Mouse (Mus musculus) right cerebral cortex, postnatal 4 days (tissue): ENCODE results near the gene Ppp1r1a.

ENCODE experiments used
- DNase-seq: peaks from one replicate; pipeline ENCODE4 v3.0.0-alpha.2; 2022

Gene Ppp1r1a

DNA sequence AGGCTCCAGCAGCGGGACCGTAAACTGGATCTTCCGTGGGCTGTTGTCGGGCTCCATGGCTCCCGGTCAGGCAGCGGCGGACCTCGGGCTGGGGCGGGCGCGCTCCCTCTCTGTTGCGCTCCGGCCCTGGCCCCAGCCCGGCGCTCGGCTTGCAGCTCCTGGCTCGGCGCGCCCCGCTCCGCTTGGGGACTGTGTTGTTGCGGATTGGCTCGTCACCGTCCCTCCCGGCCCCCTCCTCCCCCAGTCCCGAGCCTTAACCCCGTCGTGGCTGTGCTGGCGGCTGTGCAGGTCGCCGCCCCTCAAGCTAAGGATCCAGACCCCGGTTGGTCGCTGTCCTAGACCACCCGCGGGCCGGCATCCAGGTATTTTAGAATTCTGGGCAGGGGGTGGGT lies at the start of gene Ppp1r1a:
Ppp1r1a (minus strand) TSS at position 182 of the 392 bp plus-strand sequence.
- peak; percentile 84 for DNase-seq

DNA sequence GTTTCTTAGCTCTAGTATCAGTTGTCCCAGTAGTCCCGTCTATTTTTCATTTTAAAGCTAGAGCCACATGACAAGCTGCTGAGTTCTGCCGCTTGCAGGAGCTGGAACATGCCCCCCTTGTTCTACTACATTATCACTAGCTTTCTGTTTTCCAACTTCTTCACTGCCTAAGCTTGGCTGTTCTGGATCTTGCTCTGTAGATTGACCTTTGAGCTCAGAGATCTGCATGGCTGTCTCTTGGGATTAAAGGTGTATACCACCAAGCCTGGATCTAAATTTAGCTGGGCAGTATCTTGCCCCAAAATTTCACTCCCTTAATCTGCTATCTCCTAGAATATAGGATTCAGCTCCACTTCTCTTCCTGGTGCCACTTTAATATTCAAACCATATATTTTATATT lies 48.1 kb upstream of the Ppp1r1a start:
- no peak for DNase-seq

DNA sequence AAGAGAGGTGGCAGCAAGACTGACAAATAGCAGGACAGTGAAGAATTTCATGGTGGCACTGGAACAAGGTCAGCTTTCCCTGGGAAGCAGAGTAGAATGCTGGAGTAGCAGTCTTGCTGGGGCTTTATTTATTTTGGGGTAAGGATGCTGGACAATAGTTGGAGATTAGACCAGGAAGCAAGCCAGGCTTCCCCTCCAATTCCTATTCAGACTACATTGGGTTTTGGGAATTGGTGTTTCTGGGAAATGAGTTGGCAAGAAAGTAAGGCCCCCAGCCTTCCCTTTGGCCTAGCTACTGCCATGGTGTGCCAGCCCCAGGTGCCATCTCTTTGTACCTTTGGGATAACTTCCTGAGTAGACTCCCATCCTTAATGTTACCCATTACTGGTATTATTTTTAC lies 27.2 kb upstream of the Ppp1r1a start, which contains the start of gene Glycam1:
Glycam1 (minus strand) TSS at position 101 of the 400 bp plus-strand sequence.
- no peak for DNase-seq

DNA sequence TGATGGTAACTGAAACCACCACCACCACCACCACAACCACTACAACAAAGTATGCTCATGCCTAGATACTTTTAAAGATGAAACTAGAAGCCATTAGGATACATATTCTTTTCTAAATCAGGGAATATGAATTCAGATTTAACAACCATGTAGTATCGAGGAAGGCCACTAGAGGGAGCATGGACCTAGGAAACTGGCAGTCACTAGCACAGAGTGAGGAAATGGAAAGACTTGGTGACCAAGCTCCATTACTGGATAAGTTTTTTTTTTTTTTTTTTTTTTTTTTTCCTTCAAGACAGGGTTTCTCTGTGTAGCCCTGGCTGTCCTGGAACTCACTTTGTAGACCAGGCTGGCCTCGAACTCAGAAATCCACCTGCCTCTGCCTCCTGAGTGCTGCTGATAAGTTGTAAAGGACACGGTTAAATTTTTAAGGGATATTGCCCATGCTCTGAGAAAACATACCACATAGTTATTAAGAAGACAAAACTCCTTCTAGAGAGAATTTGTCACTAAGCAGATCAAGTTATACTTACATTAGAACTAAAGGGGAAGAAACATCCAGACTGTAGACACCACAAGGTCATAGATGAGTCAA lies 14.4 kb upstream of the Ppp1r1a start:
- DNase-seq: peak; percentile 62

DNA sequence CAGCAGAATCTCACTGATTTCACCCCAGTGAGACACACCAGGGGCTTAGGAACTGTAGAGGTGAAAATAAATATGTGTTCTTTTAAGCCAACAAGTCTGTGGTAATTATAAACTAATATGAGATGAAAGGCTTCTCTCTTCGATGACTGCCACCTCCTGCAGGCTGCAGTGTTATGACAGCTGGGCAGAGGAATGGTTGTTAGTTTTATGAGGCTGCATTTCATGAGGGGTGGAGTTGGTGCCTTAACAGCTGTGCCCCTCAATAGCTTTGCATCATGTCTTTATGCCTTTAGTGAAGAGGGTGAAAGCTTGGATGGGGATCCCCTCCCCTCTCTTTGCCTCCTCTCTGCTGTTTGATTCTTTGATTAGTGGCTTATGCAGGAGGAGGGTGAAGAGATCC lies 13.2 kb upstream of the Ppp1r1a start:
- no peak for DNase-seq

DNA sequence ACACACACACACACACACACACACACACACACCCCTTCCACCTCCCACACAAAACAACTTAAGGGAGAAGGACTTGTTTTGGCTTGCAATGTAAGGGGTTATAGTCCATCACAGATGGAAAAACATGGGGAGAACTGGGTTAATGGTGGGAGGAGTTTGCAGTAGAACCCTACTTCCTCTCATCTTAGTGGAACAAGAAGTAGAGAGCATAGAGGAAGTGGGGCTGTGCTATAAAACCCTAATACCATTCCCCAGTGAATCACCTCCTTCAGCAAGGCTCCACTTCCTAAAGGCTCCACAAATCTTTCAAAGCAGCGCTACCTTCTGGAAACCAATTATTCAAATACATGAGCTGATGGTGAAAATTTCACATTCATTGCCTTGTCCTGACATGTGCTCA lies 11.7 kb upstream of the Ppp1r1a start:
- no peak for DNase-seq

DNA sequence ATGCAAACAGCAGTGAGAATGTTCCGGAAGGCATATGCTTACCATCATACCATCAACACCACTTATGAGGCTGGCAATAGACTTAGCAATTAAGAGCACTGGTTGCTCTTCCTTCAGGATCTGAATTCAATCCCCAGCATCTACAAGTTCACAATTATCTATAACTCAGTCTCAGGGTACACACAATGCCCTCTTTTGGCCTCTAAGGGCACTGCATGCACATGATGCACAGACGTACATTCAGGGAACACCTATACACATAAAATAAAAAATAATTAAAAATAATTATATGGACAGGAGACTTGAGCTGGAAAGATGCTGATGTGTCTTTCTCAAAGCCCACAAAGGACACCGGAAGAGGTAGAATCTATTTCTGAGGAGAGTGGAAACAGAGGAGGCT lies 10.2 kb upstream of the Ppp1r1a start:
- no peak for DNase-seq

DNA sequence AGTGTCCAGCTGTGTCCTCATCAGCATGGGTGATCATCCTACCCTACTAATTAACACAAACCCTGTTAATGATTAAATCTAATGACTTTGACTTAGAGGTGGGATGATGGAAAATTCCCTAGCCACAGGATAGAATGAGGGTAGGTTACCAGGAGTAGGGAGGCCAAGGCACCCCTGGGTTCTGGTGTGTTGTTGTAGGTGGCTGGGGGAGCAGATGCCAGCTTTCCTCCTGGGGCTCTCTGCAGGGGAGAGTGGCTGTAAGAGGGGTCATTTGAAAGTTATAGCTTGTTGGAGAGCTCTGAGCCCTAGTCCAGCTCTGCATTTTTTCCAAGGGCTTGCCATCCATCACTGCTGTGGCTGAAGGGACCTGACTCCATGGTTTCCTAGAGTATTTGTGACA lies 4.7 kb upstream of the Ppp1r1a start:
- no peak for DNase-seq

DNA sequence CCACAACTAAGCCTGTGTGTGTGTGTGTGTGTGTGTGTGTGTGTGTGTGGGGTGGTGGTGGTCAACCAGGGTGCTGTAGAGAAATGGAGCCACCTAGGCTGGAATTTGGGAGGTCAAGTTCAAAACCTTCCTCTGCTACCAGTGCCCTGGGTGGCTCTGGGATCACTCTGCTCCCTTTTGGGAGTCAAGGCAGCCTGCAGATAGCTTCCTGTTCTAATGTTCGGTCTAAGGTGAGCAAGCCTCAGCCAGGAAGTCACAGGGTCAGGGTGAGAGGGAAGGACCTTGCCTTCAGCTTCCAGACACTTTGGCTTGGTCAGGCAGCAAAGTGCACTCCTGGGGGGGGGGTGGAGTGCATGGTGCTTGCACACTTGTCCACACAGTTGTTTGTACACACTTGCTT lies 2.8 kb upstream of the Ppp1r1a start:
- no peak for DNase-seq

DNA sequence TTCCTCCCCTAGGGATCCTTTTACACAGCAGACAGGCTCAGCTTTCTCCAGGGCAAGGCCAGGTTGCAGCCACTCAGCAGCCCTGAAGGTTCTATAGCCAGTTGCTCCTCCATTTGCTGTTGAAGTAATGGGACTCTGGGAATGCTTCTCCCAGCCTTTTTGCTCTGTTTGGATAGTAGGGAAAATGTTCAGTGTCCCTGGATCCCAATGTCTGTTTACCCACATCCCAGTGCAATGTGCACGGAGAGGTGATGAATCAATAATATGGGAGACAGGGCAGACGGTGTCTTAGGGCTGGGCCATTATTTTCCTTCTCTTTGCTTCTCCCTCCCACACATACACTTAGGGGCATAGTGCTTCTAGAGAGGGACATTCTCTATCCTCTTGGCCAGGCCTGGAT lies 1.5 kb upstream of the Ppp1r1a start:
- DNase-seq: no peak

DNA sequence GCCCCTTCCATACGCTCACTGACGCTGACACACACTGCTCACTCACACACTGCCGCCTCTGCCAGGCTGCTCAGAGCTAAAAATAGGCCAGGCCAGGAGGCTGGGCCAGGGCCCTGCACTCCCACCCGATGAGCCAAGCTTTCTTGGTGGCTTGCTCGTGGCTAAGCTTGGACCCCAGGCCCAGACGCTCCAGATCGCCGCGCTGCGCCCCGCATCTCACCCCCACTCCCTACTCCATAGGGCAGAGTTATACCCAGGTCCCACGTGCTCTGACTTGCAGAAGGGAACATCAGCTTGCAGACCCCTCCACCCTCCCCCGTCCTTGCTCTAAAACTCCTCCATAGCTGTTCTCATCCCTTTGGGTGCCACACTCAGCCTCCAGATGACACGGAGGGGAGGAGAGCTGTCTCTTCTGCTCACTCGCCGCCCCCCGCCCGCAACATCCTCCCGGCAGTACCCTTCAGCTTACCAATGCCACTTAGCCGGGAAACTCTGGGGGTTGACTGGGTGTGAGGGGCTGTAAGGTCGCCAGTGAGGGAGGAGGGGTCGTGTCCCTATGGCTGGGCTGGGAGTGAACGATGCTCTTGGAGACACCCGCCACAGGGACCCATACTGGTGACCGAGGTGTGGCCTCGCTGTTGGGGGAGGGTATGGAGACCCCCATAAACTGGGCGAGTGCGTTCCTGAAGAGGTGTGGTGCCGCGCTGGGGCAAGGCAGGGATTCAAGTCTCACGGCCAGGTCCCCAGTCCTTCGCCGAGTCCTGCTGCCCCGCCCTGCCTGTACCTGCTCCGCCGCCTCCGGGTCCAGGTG lies 587 bp downstream of the Ppp1r1a start:
- DNase-seq: peak; percentile 52

DNA sequence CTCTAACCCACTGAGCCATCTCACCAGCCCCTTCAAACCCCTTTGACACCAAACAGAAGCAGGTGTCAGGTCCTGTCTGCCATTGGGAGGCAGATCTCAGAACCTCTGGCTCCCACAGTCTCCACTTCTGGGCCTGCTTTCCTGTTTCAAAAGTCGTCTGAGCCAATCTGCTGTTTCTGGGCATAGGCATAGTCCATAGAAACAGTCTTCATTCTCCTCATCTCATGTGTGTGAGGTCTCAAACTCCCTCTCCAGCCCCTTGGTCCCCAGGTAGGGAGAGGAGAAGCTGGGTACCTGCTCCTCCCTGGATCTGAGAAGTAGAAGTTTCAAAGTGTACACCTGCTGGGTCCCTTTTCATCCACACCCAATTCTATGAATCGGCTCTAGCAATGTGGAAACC lies 1.3 kb downstream of the Ppp1r1a start:
- no peak for DNase-seq

DNA sequence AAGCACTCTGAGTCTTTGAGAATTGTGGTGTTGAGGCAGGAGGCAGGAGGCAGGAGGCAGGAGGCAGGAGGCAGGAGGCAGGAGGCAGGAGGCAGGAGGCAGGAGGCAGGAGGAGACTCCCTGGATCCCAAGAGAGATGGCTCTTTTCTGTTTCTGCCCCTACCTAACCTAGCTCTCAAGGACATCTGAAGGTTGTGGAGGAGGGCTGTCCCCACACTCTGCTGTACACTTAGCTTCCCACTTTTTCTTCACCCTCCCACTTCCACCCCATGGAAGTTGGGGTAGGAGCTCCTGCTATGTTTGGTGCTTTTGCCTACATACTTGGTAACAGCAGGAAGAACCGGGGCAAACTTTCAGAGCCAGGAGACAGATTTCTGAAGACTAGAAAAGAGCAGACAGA lies 2.0 kb downstream of the Ppp1r1a start:
- DNase-seq: no peak

DNA sequence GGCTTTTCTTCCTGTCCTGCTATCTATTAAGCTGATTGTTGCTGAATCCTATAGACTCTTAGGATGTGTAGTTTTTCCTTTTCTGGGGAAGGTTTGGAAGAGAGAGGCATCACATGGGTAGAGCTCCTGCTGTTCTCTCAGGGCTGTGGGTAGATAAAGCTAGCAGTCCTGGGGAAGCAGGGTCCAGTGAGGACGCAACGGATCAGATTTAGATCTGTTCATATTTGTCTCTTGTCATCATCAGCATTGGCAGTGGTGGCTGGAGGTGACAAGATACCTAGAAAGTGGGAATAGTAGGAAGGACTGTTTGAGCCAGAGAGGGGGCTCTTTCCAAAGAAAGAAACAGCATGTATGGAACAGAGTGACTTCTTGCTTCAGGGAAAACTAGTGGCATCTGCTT lies 2.8 kb downstream of the Ppp1r1a start:
- no peak for DNase-seq

DNA sequence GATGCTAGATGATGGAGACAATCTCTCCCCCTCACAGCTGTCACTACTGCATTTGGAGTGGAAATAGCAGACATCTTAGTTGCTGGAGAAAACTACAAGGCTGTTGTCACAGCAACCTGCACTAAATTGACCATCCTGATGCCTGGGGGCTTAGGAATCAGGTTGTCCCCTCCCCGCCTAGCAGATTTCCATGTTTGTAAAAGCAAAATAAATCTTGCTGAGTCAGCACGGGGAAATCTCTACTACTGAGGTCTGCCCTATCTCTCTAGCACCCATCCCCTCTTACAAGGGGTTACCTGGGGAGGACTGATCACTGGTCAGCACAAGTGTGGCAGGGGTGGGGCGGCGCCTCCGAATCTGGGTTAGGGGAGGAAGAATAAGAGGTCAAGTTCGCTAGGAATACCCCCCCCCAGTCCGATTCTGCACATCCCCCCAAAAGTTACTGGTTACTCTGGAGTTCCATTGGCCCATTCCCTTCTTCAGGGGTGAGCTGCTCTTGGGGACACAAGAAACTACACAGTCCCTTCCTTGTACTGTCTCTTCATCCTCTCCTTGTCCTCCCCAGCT lies 3.7 kb downstream of the Ppp1r1a start:
- no peak for DNase-seq

DNA sequence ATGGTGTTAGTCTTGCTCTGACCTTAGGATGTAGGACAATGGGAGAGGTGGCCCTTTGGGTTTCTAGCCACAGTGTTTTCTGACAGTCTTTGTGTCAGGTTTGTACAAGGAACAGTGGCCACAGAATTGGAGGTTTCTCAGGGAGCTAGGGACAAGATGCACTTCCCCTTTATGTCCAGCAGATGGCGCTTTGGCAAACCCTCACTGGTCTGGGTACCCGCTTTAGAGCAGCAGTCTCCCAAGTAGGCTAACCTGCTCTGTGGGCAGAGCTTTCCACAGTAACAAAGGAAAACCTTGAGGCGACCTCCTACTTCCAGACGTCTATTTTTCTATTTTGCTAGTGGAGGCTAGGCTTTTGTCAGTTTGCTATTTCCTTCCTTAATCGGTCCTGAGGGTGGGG lies 7.4 kb downstream of the Ppp1r1a start:
- DNase-seq: peak; percentile 60

DNA sequence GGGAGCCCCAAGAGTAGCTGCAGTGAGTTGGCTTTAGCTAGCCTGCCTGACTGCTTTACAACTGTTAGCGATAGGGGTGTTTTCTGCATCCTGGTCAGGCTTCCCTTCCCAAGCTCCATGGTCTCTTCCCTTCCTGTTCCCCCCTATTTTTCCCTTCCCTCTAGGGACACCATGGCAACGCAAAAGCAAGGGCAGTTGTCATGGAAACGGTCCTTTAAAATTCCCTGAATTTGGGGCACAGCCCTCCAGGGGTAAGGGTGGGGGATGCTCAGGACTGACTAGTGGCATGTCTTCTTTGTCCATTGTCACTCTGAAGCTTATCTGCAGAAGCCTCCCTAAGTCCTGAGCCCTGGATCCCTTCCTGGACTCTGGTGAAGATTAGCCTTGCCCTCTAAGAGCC lies 14.6 kb downstream of the Ppp1r1a start:
- DNase-seq: no peak

DNA sequence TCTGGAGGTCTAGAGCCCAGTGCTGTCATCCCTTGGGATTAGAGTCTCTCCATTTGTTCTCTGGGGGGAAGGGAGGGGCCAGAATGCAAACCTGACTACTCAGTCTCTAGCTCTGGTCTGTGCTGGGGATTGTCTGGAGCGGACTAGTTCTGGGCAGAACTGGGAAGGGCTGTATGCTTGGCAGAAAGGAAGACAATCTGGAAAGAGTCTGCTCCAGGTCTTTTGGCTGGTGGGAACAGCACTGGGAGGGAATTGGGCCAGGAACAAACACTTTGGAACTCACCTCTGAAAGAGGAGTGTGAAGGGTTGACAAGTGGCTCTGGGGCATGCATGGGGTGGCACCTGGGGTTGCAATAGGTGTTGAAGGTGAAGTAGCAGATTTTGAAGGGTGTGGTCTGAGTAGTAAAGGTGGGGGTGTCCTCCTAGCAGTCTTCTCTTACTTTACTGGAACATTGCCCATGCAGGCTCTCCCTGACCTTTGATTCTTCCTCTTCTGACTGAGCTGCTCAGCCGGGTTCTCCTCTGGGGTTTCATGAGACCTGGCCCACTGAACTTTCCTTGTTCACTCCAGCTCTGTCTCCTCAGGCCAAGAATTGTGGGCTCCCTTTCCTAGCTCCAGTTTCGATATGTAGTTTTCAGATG lies 15.2 kb downstream of the Ppp1r1a start:
- no peak for DNase-seq

DNA sequence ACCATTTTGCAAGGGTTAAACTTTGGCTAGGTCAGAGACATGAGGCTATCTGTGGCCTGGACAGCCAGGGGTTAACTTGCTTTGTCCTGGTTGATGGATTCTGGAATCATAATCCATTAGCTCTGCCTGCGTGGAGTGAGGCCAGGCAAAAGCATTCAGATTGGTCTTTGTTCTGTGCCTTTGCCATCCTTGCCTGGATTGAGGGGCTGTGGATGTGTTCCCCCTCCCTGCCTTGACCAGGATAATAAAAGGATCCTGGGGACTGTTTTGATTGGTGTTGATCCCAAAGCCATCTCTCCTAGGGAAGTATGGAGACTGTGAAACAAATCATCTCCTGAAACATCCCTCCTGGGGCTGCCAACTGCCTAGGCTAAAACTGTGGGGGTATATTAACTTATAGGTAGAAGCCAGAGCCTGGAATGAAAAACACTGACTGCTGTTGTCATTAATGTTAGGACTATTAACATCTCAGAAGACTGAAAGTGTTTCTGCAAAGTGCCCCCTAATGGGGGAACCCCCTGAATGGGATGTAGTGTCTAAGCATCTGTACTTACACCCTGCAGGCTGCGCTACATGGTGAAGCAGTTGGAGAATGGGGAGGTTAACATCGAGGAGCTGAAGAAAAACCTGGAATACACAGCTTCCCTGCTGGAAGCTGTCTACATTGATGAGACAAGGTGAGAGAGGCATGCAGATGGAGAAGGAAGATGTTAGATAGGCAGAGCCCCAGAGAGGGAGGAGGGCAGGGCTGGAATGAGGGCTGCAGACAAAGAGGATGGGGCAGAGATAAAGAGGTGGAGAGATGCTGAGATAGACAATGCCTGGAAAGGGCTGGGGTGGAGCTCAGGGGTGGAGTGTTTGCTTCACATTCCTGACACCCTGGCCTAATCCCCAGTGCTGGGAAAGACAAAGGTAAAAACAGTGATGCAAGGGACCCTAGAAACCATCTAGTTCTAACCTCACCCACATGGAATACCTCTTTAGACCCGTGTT lies 18.1 kb downstream of the Ppp1r1a start:
- DNase-seq: no peak

DNA sequence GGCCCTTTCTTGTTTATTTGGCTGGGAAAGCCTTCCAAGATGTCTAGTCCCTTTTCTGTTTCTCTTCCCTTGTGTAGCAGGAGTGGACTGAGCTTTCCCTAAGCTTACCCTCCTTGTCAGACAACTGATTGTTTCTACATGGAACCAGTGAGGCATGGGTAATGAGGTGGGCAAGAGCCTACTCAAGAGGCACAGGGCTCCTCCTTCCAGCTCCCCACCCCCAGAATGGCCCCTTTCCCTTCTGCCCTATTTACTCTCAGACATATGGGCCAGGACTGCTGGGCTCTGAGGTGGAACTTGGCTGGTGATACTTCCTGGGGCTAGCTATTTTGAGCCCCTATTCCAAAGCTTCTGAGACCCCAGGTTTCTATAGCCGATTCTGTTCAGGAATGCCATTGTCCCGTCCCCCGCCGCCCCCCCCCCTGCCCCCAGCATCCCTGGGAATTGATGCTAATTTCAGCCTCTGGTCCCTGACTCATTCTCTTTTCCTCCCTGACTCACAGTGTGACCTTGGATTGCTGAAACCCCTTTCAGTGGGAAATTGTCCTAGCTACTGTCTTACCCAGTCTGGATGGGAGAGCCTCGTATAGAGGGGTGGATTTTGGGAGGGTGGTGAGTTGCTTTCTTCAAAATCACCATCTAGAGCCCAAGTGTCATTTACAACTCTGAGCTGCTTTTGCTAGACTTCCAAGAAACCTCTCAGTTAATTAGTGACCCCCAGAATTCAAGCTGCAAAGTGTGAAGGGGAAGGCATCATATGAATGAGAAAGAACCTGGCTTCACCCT lies 19.0 kb downstream of the Ppp1r1a start:
- DNase-seq: no peak

DNA sequence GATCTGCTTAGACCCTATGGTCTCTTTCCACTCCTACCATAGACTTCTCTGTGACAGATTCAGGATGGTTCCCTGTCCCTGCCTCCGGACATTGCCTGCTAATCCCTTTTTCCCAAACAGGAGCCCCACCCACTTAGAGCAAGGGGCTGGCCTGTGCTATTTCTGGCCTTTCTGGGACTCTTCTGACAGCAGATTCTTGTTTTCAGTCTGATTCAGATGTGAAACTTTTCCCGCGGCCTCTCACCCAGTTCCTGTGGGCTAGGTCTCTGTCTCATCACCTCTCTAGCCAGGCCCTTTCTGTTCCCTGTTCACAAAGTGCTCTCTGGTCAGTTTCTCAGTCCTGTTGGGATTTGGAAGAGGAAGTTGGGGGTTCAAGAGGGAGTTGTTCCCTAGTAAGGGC lies 22.9 kb downstream of the Ppp1r1a start:
- DNase-seq: no peak

DNA sequence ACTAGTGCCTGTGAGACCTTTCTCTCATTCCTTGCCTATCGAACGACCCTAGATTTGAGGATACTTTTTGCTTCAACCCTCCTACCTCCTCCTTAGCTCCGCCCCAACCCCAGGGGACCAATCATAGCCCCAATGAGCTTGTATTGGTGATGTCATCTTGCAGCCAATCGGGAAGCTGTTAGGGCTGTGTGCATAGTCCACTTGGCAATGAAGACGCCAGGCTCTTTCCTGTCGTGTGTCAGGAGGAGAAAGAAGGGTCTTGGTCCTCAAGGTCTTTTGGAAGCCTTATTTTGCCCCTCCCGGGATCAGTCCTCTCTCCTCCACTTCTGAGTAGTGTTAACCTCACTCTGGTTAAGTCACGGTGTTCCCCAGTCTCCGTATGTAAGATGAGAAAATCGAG lies 23.7 kb downstream of the Ppp1r1a start:
- peak; percentile 72 for DNase-seq
